Mouse (Mus musculus) liver, embryonic 14.5 days (tissue): Measurements from ENCODE around the gene Aqp1.

Source experiments
- CTCF ChIP-seq: IDR thresholded peaks from 2 replicates; pipeline ENCODE4 v1.5.1; 2016; ENCODE audit warnings: antibody characterized with exemption, low read depth, control low read depth
- EP300 ChIP-seq: IDR thresholded peaks from 2 replicates; pipeline ENCODE4 v1.6.1; 2016; ENCODE audit warnings: antibody characterized with exemption, low read depth

DNA sequence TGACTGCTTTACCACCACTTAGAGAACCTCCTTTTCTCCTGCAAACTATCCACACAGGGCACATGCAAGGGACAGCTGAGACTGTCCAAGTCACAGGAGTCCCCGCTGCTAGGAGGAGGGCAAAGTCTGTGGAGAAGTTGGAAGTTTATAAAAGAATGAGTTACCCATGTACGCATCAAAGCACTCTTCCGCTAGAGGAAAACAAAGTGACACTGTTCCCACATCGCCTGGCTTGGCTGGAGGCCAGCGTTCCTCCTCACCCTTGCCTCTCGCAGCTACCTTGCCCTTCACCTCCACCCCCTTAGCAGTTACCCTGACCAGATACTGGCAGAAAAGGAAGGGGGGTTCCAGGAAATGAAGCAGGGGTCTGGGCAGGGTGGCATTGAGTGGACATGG is 21.4 kb downstream of the Aqp1 start:
- TF ChIP-seq CTCF = no peak
- no peak for TF ChIP-seq EP300
